34 mouse cellular contexts compared by ENCODE assay signal in genomic region chr4:45067742-45068141, GRCm38 (mm10). TPM values are rescaled to one million over a fixed set of nuclear protein-coding genes. Genes with fewer than 3 reads are reported as not detected.
DNase-seq lines count a peak whose midpoint lies in the region; ATAC-seq and TF ChIP-seq lines count a peak whose summit lies in the region.
"Had no signal": no experiment of that assay in that cellular context is flagged by ENCODE, and none has a peak within 500 bp of the region (broad histone marks: within the 10 kb centered on the region; RNA-seq: fewer than 3 reads in every experiment).

No protein-coding gene starts in this region.

- no peaks in the 10 kb centered on the region for H3K9me3 ChIP-seq in limb, embryonic 13.5 days
- H3K9me3 ChIP-seq in limb, embryonic 10.5 days (replicated peaks), result no peaks in the 10 kb centered on the region
- no peaks in the 10 kb centered on the region for H3K9me3 ChIP-seq in embryonic facial prominence, embryonic 13.5 days
- H3K9me3 ChIP-seq in limb, embryonic 15.5 days, result no peaks in the 10 kb centered on the region
- no peaks in the 10 kb centered on the region for H3K9me3 ChIP-seq in stomach, postnatal 0 days (ENCODE audit: control insufficient read depth, low read length)
- no peaks in the 10 kb centered on the region for H3K9me3 ChIP-seq in kidney, embryonic 14.5 days (ENCODE audit: control insufficient read depth, low read length)
- H3K9me3 ChIP-seq in liver, embryonic 12.5 days (replicated peaks), result no peaks in the 10 kb centered on the region
- H3K9me3 ChIP-seq: heart, embryonic 10.5 days; heart, embryonic 15.5 days; hindbrain, embryonic 12.5 days; intestine, embryonic 15.5 days; limb, embryonic 12.5 days; liver, embryonic 13.5 days; midbrain, embryonic 10.5 days; midbrain, embryonic 15.5 days; stomach, embryonic 15.5 days had no signal

- no peak for TF ChIP-seq CTCF in stomach, postnatal 0 days (IDR thresholded peaks at IDR 0.05; ENCODE audit: low read depth)

- no peak overlapping the region for H3K4me3 ChIP-seq in limb, embryonic 13.5 days
- H3K4me3 ChIP-seq in limb, embryonic 10.5 days, result no peak overlapping the region
- H3K4me3 ChIP-seq in embryonic facial prominence, embryonic 13.5 days, result no peak overlapping the region
- H3K4me3 ChIP-seq in limb, embryonic 15.5 days, result no peak overlapping the region
- H3K4me3 ChIP-seq in stomach, postnatal 0 days (ENCODE audit: low read depth, low read length), result no peak overlapping the region
- no peak overlapping the region for H3K4me3 ChIP-seq in kidney, embryonic 14.5 days (ENCODE audit: low read length)
- H3K4me3 ChIP-seq in liver, embryonic 12.5 days, result no peak overlapping the region
- H3K4me3 ChIP-seq: heart, embryonic 10.5 days; heart, embryonic 15.5 days; hindbrain, embryonic 12.5 days; intestine, embryonic 15.5 days; limb, embryonic 12.5 days; liver, embryonic 13.5 days; midbrain, embryonic 10.5 days; midbrain, embryonic 15.5 days; stomach, embryonic 15.5 days had no signal

- H3K4me1 ChIP-seq in limb, embryonic 13.5 days, result peaks cover 9% of the 10 kb centered on the region
- H3K4me1 ChIP-seq in limb, embryonic 10.5 days, result no peaks in the 10 kb centered on the region; the same call in 1 of the 2 replicates
- H3K4me1 ChIP-seq in embryonic facial prominence, embryonic 13.5 days, result peaks cover 12% of the 10 kb centered on the region; the same call in 1 of the 2 replicates
- H3K4me1 ChIP-seq in limb, embryonic 15.5 days, result no peaks in the 10 kb centered on the region
- no peaks in the 10 kb centered on the region for H3K4me1 ChIP-seq in stomach, postnatal 0 days (replicated peaks; ENCODE audit: control insufficient read depth, insufficient read depth)
- 0 out of 2 replicates have a peak, but pooled peaks cover 6% of the 10 kb centered on the region for H3K4me1 ChIP-seq in kidney, embryonic 14.5 days (ENCODE audit: control insufficient read depth, insufficient read depth, low read length)
- H3K4me1 ChIP-seq in liver, embryonic 12.5 days, result peaks cover 37% of the 10 kb centered on the region
- H3K4me1 ChIP-seq: intestine, embryonic 15.5 days; midbrain, embryonic 15.5 days; stomach, embryonic 15.5 days had no signal

- WGBS in limb, embryonic 13.5 days, result 84% methylated on average over 4 of the region's 4 CpGs
- 94% methylated on average over 4 of the region's 4 CpGs for WGBS in limb, embryonic 10.5 days
- WGBS in embryonic facial prominence, embryonic 13.5 days, result 85% methylated on average over 4 of the region's 4 CpGs
- WGBS in limb, embryonic 15.5 days, result 77% methylated on average over 4 of the region's 4 CpGs
- 87% methylated on average over 4 of the region's 4 CpGs for WGBS in stomach, postnatal 0 days
- 85% methylated on average over 4 of the region's 4 CpGs for WGBS in kidney, embryonic 14.5 days
- WGBS in liver, embryonic 12.5 days (ENCODE audit: insufficient replicate concordance), result 72% methylated on average over 4 of the region's 4 CpGs

- H3K27ac ChIP-seq in limb, embryonic 13.5 days, result no peak overlapping the region
- no peak overlapping the region for H3K27ac ChIP-seq in limb, embryonic 10.5 days
- H3K27ac ChIP-seq in embryonic facial prominence, embryonic 13.5 days, result no peak overlapping the region
- H3K27ac ChIP-seq in limb, embryonic 15.5 days, result no peak overlapping the region
- no peak overlapping the region for H3K27ac ChIP-seq in stomach, postnatal 0 days (replicated peaks)
- no peak overlapping the region for H3K27ac ChIP-seq in kidney, embryonic 14.5 days (ENCODE audit: low read depth, low read length)
- H3K27ac ChIP-seq in liver, embryonic 12.5 days, result no peak overlapping the region
- H3K27ac ChIP-seq: heart, embryonic 10.5 days; heart, embryonic 15.5 days; hindbrain, embryonic 12.5 days; hindbrain, postnatal 0 days; intestine, embryonic 15.5 days; limb, embryonic 12.5 days; liver, embryonic 13.5 days; macrophage; midbrain, embryonic 10.5 days; midbrain, embryonic 15.5 days; stomach, embryonic 15.5 days had no signal

- no peak for DNase-seq in limb, embryonic 10.5 days (ENCODE audit: low spot score)
- no peak for DNase-seq in stomach, postnatal 0 days (ENCODE audit: low spot score)
- DNase-seq in adrenal gland, postnatal 4 days (ENCODE audit: low spot score in 2 of 2), result no peak
- DNase-seq: adrenal gland, adult 8-10 months; cerebellum, adult 11 months; cerebellum, adult 9-10 months; cerebellum, postnatal 36 days; embryo, embryonic 11 days; gastrocnemius, postnatal 14 days; heart, adult 11 months; kidney, adult 9 months; kidney, postnatal 25 days; liver, embryonic 13.5 days; lung, adult 18-20 months; right cerebral cortex, adult 18-20 months; right cerebral cortex, postnatal 4 days; thymus, postnatal 14 days had no signal

- no peak for TF ChIP-seq EP300 in stomach, postnatal 0 days (optimal IDR thresholded peaks at IDR 0.05)

- H3K9ac ChIP-seq in limb, embryonic 13.5 days, result no peak overlapping the region
- H3K9ac ChIP-seq in embryonic facial prominence, embryonic 13.5 days, result no peak overlapping the region
- H3K9ac ChIP-seq in limb, embryonic 15.5 days, result no peak overlapping the region
- no peak overlapping the region for H3K9ac ChIP-seq in stomach, postnatal 0 days (ENCODE audit: low read length)
- no peak overlapping the region for H3K9ac ChIP-seq in kidney, embryonic 14.5 days (ENCODE audit: low read depth, low read length)
- H3K9ac ChIP-seq in liver, embryonic 12.5 days, result no peak overlapping the region
- H3K9ac ChIP-seq: heart, embryonic 15.5 days; hindbrain, embryonic 12.5 days; intestine, embryonic 15.5 days; limb, embryonic 12.5 days; liver, embryonic 13.5 days; midbrain, embryonic 15.5 days; stomach, embryonic 15.5 days had no signal

- ATAC-seq in limb, embryonic 13.5 days (ENCODE audit: low FRiP score, low read depth), result 0 out of 2 replicates have a peak, but pooled peaks have one; percentile 24
- 0 out of 2 replicates have a peak, but pooled peaks have one; percentile 43 for ATAC-seq in embryonic facial prominence, embryonic 13.5 days (ENCODE audit: insufficient number of reproducible peaks, insufficient read depth, low FRiP score, low TSS enrichment, low read depth)
- 0 out of 2 replicates have a peak, but pooled peaks have one; percentile 40 for ATAC-seq in limb, embryonic 15.5 days (ENCODE audit: insufficient number of reproducible peaks, low FRiP score, low TSS enrichment, low read depth)
- ATAC-seq in stomach, postnatal 0 days (ENCODE audit: low FRiP score, low TSS enrichment), result 0 out of 2 replicates have a peak, but pooled peaks have one; percentile 35
- no peak for ATAC-seq in kidney, embryonic 14.5 days (ENCODE audit: low FRiP score, low TSS enrichment)
- ATAC-seq in liver, embryonic 12.5 days, result no peak
- ATAC-seq: CD4-positive, CD25-positive, alpha-beta regulatory T cell, adult 4 months; hindbrain, postnatal 0 days; intestine, embryonic 15.5 days; lung, postnatal 0 days; midbrain, embryonic 15.5 days had no signal

- H3K36me3 ChIP-seq in limb, embryonic 13.5 days, result peaks cover 6% of the 10 kb centered on the region; the same call in 1 of the 2 replicates
- no peaks in the 10 kb centered on the region for H3K36me3 ChIP-seq in limb, embryonic 10.5 days
- H3K36me3 ChIP-seq in embryonic facial prominence, embryonic 13.5 days, result peaks cover 6% of the 10 kb centered on the region; the same call in 1 of the 2 replicates
- peaks cover 4% of the 10 kb centered on the region; the same call in 1 of the 2 replicates for H3K36me3 ChIP-seq in limb, embryonic 15.5 days
- no peaks in the 10 kb centered on the region for H3K36me3 ChIP-seq in stomach, postnatal 0 days (ENCODE audit: control insufficient read depth, insufficient read depth, low read length)
- no peaks in the 10 kb centered on the region for H3K36me3 ChIP-seq in kidney, embryonic 14.5 days (ENCODE audit: control insufficient read depth, insufficient read depth, low read length)
- H3K36me3 ChIP-seq in liver, embryonic 12.5 days, result 0 out of 2 replicates have a peak, but pooled peaks cover 6% of the 10 kb centered on the region
- H3K36me3 ChIP-seq: heart, embryonic 10.5 days; hindbrain, embryonic 12.5 days; intestine, embryonic 15.5 days; limb, embryonic 12.5 days; liver, embryonic 13.5 days; midbrain, embryonic 10.5 days; midbrain, embryonic 15.5 days; stomach, embryonic 15.5 days had no signal

- no peaks in the 10 kb centered on the region for H3K27me3 ChIP-seq in limb, embryonic 13.5 days
- no peaks in the 10 kb centered on the region for H3K27me3 ChIP-seq in limb, embryonic 10.5 days (ENCODE audit: low read depth, poor library complexity, severe bottlenecking)
- H3K27me3 ChIP-seq in embryonic facial prominence, embryonic 13.5 days, result no peaks in the 10 kb centered on the region
- H3K27me3 ChIP-seq in limb, embryonic 15.5 days, result no peaks in the 10 kb centered on the region
- H3K27me3 ChIP-seq in stomach, postnatal 0 days (ENCODE audit: control insufficient read depth, insufficient read depth, low read length), result no peaks in the 10 kb centered on the region
- H3K27me3 ChIP-seq in kidney, embryonic 14.5 days (ENCODE audit: control insufficient read depth, insufficient read depth, low read length), result no peaks in the 10 kb centered on the region
- H3K27me3 ChIP-seq in liver, embryonic 12.5 days (replicated peaks), result no peaks in the 10 kb centered on the region
- H3K27me3 ChIP-seq: heart, embryonic 15.5 days; hindbrain, embryonic 12.5 days; intestine, embryonic 15.5 days; limb, embryonic 12.5 days; liver, embryonic 13.5 days; midbrain, embryonic 15.5 days; stomach, embryonic 15.5 days had no signal

- H3K4me2 ChIP-seq in limb, embryonic 13.5 days (replicated peaks), result no peak overlapping the region
- H3K4me2 ChIP-seq in embryonic facial prominence, embryonic 13.5 days, result no peak overlapping the region
- no peak overlapping the region for H3K4me2 ChIP-seq in limb, embryonic 15.5 days
- H3K4me2 ChIP-seq in stomach, postnatal 0 days (replicated peaks; ENCODE audit: low read depth), result no peak overlapping the region
- H3K4me2 ChIP-seq in kidney, embryonic 14.5 days (replicated peaks; ENCODE audit: low read depth, low read length), result no peak overlapping the region
- H3K4me2 ChIP-seq in liver, embryonic 12.5 days, result no peak overlapping the region
- H3K4me2 ChIP-seq: heart, embryonic 15.5 days; hindbrain, embryonic 12.5 days; intestine, embryonic 15.5 days; limb, embryonic 12.5 days; liver, embryonic 13.5 days; midbrain, embryonic 15.5 days; stomach, embryonic 15.5 days had no signal

RNA-seq across cellular contexts. Expression of gene Fbxo10, which starts 16.7 kb away (rescaled TPM):
- 17.9 and 19.2 TPM in 2 replicates for polyA plus RNA-seq in limb, embryonic 13.5 days (2015; fragmentation: Nextera tagmentation; extraction: Ambion mirVana)
- polyA plus RNA-seq in limb, embryonic 10.5 days (2016; fragmentation: Nextera tagmentation; extraction: Ambion mirVana), result 13.7 and 17.9 TPM in 2 replicates
- 19.8 and 20.0 TPM in 2 replicates for polyA plus RNA-seq in embryonic facial prominence, embryonic 13.5 days (2015; fragmentation: Nextera tagmentation; extraction: Ambion mirVana)
- polyA plus RNA-seq in limb, embryonic 15.5 days (2015; fragmentation: Nextera tagmentation; extraction: Ambion mirVana), result 18.0 and 18.7 TPM in 2 replicates
- 3.7 and 4.1 TPM in 2 replicates for polyA plus RNA-seq in stomach, postnatal 0 days (2015; fragmentation: Nextera tagmentation; extraction: Ambion mirVana)
- polyA plus RNA-seq in kidney, embryonic 14.5 days (2014; fragmentation: Nextera tagmentation; extraction: Ambion mirVana), result 5.3 and 11.9 TPM in 2 replicates
- polyA plus RNA-seq in liver, embryonic 12.5 days (2016; fragmentation: Nextera tagmentation; extraction: Ambion mirVana), result 6.7 and 6.8 TPM in 2 replicates
- 10 to 100 TPM; 17.8 to 18.8 TPM for total RNA-seq in adrenal gland, postnatal 4 days (2021)

RNA-seq across cellular contexts. Expression of gene Tomm5, which starts 40.2 kb away (rescaled TPM):
- 213 and 223 TPM in 2 replicates for polyA plus RNA-seq in limb, embryonic 13.5 days (2015; fragmentation: Nextera tagmentation; extraction: Ambion mirVana)
- polyA plus RNA-seq in limb, embryonic 10.5 days (2016; fragmentation: Nextera tagmentation; extraction: Ambion mirVana), result 210 and 265 TPM in 2 replicates
- 209 and 224 TPM in 2 replicates for polyA plus RNA-seq in embryonic facial prominence, embryonic 13.5 days (2015; fragmentation: Nextera tagmentation; extraction: Ambion mirVana)
- polyA plus RNA-seq in limb, embryonic 15.5 days (2015; fragmentation: Nextera tagmentation; extraction: Ambion mirVana), result 210 and 217 TPM in 2 replicates
- polyA plus RNA-seq in stomach, postnatal 0 days (2015; fragmentation: Nextera tagmentation; extraction: Ambion mirVana), result 243 and 257 TPM in 2 replicates
- 271 and 343 TPM in 2 replicates for polyA plus RNA-seq in kidney, embryonic 14.5 days (2014; fragmentation: Nextera tagmentation; extraction: Ambion mirVana)
- 271 and 276 TPM in 2 replicates for polyA plus RNA-seq in liver, embryonic 12.5 days (2016; fragmentation: Nextera tagmentation; extraction: Ambion mirVana)
- total RNA-seq in adrenal gland, postnatal 4 days (2021), result 100 to 1,000 TPM; 106 to 109 TPM

RNA-seq across cellular contexts. Expression of gene Polr1e, which starts 49.4 kb away (rescaled TPM):
- 43.9 and 44.6 TPM in 2 replicates for polyA plus RNA-seq in limb, embryonic 13.5 days (2015; fragmentation: Nextera tagmentation; extraction: Ambion mirVana)
- 60.8 and 71.9 TPM in 2 replicates for polyA plus RNA-seq in limb, embryonic 10.5 days (2016; fragmentation: Nextera tagmentation; extraction: Ambion mirVana)
- 38.8 and 48.9 TPM in 2 replicates for polyA plus RNA-seq in embryonic facial prominence, embryonic 13.5 days (2015; fragmentation: Nextera tagmentation; extraction: Ambion mirVana)
- 29.2 and 36.1 TPM in 2 replicates for polyA plus RNA-seq in limb, embryonic 15.5 days (2015; fragmentation: Nextera tagmentation; extraction: Ambion mirVana)
- polyA plus RNA-seq in stomach, postnatal 0 days (2015; fragmentation: Nextera tagmentation; extraction: Ambion mirVana), result 18.3 and 19.9 TPM in 2 replicates
- polyA plus RNA-seq in kidney, embryonic 14.5 days (2014; fragmentation: Nextera tagmentation; extraction: Ambion mirVana), result 52.4 and 56.2 TPM in 2 replicates
- 40.7 and 44.9 TPM in 2 replicates for polyA plus RNA-seq in liver, embryonic 12.5 days (2016; fragmentation: Nextera tagmentation; extraction: Ambion mirVana)
- total RNA-seq in adrenal gland, postnatal 4 days (2021), result 10 to 100 TPM; 19.9 to 20.1 TPM

RNA-seq across cellular contexts. Expression of gene Zbtb5, which starts 55.5 kb away (rescaled TPM):
- 30.2 and 30.6 TPM in 2 replicates for polyA plus RNA-seq in limb, embryonic 13.5 days (2015; fragmentation: Nextera tagmentation; extraction: Ambion mirVana)
- polyA plus RNA-seq in limb, embryonic 10.5 days (2016; fragmentation: Nextera tagmentation; extraction: Ambion mirVana), result 35.5 and 43.0 TPM in 2 replicates
- polyA plus RNA-seq in embryonic facial prominence, embryonic 13.5 days (2015; fragmentation: Nextera tagmentation; extraction: Ambion mirVana), result 28.8 and 29.2 TPM in 2 replicates
- polyA plus RNA-seq in limb, embryonic 15.5 days (2015; fragmentation: Nextera tagmentation; extraction: Ambion mirVana), result 21.7 and 22.8 TPM in 2 replicates
- 9.0 and 9.7 TPM in 2 replicates for polyA plus RNA-seq in stomach, postnatal 0 days (2015; fragmentation: Nextera tagmentation; extraction: Ambion mirVana)
- polyA plus RNA-seq in kidney, embryonic 14.5 days (2014; fragmentation: Nextera tagmentation; extraction: Ambion mirVana), result 14.7 and 27.2 TPM in 2 replicates
- polyA plus RNA-seq in liver, embryonic 12.5 days (2016; fragmentation: Nextera tagmentation; extraction: Ambion mirVana), result 8.3 TPM in 2 replicates
- 10 to 100 TPM; 20.2 to 21.3 TPM for total RNA-seq in adrenal gland, postnatal 4 days (2021)

Comparison
In these comparisons a context has a peak if more than half of its experiments do, and no peak if none do; other contexts are left out.
1. ATAC-seq: peak in limb, embryonic 13.5 days (single experiment), embryonic facial prominence, embryonic 13.5 days (single experiment), limb, embryonic 15.5 days (single experiment) and stomach, postnatal 0 days (single experiment); none in kidney, embryonic 14.5 days (single experiment) and liver, embryonic 12.5 days (single experiment).